Mouse (Mus musculus) kidney, postnatal 4 days (tissue): ENCODE measurements around the gene Tcte1.
A peak's percentile ranks its signal among the peaks of the same experiment; 100 is the strongest.

Experiments
- DNase-seq, 2 experiments: peaks; one replicate each; pipeline ENCODE4 v3.0.0; 2021; ENCODE audit warnings: mixed read lengths in 2 of 2

The Tcte1 gene

DNA sequence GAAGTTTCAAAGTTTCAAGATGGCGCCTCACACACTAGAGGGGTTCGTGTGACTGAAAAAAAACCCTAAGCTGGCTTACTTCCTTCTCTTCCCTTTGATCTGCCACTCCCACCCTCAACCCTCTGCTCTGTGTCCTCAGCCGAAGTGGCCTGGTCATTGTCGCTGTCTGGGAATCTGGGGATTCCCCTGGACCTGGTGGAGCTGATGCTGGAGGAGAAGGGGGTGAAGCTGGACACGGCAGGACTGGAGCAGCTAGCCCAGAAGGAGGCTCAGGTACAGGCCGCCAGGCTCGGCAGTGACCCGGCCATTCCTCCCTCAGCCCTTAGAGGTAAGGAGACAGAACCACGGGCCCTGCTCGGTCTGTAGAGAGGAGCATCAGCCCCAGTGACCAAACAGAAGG is 7.4 kb upstream of the Tcte1 start:
- no peak for DNase-seq

DNA sequence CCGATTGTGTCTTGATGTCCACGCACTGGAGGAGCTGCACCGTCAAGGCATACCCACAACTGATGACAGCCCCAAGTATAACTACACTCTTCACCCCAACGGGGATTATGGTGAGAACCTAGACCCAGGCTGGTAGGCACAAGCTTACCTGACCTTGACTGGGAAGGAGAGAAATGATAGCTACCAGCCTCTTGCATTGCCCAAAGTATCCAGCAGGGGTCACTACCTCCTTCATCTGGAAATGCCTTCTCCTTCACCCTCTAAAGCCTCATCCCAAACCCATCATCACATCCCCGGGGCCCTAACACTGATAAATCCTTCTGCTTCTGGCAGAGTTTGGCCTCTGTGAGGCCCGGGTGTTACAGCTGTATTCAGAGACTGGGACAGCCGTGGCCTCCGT is 6.7 kb upstream of the Tcte1 start:
- peak; percentile 86 to 87 for DNase-seq

DNA sequence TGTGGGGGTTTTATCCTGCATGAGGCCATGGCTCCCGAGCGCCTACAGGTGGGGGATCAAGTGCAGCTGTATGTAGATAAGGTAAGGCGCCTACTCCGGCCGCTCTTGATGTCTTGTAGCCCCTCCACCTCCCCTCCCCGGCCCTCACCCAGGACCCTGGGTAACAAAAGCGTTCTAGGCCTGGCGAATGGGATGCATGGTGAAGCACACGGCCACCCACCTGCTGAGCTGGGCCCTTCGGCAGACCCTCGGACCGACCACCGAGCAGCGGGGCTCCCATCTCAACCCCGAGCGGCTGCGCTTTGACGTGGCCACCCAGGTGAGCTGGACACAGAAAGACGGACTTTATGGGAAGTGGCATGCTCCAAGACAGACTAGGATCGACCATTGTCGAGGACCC is 6.1 kb upstream of the Tcte1 start:
- DNase-seq: no peak

DNA sequence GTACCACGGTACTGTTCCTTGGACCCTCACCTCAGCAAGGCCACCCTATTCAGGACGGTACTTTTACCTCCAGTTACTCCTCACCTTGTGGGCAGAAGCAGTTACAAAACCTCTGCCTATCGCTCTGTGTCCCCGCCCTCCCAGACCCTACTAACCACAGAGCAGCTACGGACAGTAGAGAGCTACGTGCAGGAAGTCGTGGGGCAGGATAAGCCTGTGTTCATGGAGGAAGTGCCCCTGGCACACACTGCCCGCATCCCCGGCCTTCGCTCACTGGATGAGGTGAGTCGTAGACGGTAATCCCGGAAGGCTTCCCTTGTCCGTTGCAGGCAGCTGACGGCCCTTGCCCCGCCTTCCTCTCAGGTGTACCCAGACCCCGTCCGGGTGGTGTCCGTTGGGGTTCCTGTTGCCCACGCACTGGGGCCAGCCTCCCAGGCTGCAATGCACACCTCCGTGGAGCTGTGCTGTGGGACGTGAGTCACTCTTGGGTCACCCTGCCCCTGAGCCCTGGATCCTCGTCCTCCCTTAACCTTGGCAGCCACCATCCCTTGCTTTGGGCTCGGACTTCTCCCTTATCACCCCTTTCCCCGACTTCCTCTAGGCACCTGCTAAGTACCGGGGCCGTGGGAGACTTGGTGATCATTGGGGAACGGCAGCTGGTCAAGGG is 5.6 kb upstream of the Tcte1 start:
- DNase-seq: no peak

DNA sequence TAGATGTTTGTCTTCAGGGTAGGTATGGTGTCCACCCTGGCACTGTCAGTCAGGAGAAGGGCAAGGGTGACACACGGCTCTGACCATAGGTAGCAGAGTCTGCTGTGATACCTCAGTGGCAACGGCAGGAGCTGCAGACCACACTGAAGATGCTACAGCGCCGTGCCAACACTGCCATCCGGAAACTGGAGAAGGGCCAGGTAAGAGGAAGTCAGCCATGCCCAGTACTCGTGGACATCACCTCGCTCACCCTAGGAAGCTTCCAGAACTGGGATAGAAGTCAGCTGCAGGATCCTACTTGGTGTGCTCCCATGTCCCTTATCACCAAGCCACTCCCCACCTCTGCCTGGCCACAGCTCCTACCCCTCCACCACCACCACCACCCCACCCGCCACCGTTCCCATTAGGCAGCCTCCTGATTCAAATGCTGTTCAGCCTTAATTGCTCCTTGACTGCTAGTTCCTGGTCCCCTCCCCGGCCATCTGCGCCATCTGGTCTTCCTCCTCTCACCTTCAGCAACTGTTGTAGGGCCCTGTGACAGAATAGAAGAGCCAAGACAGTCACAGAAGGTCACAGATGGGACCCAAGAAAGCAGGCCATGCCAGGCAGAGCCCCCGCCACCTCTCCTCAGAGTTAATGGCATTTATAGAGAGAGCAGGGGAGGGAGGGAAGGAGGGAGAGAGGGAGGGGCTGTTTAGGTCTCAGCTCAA is 4.3 kb upstream of the Tcte1 start:
- no peak for DNase-seq

DNA sequence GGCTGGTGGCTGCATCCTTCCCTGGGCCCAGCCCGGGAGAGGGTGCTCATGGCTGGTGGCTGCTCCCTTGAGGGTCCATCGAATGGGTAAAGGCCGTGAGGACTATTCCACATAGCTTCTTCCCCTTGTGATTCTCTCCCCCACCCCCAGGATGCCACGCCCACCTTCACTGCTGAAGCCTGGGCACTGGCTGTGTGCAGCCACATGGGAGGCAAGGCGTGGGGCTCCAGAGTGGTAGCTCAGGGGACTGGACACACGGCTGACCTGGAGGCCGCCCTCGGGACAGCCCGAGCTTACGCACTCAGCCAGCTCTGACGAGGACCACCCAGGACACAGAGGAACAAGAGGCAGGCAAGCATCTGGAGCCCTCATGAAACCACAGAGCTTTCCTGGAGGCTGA is 3.1 kb upstream of the Tcte1 start:
- DNase-seq: no peak

DNA sequence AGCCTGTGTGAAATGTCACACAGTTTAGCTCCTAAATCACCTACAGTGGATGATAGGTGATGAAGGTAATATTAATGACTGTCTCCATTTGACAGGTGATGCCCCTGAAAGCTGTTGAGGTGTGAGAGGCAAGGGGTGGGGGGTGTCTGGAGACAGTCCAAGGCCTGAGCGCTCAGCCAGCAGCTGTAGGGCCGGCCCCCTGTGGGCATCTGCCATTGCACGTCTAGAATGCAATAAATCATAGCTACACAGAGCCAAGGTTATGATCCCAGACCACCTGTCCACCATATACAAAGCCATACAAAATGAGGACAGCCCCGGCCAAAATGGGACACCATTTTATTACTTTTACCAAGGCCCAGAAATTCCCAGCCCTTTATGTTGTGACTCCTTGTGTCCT is 1.7 kb downstream of the Tcte1 start:
- DNase-seq: no peak

DNA sequence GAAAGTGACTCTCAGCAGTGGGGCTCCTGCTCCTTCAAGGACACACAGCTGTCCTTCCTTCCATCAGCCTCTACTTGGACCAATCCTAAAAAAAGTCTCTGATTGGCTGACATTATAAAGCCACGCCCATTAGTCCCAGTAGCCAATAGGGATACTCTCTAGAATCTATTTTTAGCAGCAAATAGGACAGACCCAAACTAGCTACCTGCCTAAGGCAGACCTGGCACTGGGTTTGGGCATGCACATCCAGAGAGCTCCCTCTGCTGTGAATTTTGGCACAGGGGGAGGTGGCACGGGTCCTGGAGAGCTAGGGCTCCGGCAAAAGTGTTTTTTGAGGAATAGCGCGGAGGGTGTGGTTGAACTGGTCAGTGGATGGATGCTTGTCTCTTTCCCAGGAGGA is 3.3 kb downstream of the Tcte1 start:
- DNase-seq: no peak

DNA sequence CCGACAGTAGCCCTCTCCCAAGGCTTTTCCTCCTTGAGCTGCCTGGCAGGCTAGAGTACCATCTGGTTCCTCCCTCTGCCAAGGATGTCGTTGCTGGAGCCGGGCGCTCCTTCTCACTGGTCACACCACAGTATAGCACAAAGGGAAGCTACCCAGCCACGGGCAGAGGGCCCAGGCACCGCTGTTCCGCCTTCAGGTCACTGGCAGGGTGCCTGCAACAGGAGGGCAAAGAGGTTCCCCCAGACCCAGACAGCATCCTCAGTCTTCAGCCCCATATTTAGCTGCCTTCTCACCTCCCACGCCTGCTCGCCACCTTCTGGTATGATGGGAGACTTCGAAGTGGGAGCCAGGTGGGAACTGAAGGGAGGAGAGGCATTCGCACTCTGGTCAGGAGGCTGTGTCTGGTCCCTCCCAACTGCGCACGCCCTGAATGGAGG is 7.1 kb downstream of the Tcte1 start:
- no peak for DNase-seq

DNA sequence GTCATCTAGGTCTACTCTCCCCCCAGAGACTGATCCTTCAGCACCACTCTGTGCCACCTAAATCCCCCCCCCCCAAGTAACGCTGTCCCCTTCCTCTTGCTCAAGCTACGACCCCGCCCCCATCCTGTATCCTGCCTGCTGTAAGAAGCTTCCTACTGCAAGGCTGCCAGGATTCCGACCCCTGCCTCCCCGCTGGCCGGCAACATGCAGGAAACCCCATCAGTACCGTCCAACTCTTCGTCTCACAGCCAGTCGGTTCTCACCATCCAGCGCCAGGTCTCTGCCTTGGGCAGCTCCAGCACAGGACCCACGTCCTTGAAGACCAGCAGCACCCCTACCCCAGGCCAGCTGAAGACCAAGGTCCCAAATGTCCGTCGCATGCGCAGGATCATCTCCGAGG is 9.7 kb downstream of the Tcte1 start:
- DNase-seq: no peak

DNA sequence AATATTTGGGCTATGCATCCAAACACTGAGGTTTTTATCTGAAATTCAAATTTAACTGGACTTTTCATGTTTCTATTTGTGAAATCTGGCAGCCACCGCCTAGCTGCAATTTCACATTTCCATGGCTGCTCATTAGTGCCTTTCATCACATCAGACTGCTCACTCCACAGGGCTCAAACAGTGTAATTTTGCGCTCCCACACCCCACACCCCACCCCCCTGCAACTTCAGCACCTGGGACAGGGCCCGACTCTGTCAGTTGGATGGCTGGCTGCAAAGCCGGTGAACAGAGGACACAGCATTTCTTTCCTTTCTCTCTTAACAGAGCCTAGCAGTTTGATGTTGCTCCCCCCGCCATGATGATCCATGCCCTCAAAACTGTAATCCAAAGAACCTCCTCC is 13.0 kb downstream of the Tcte1 start:
- peak; percentile 76 to 80 for DNase-seq

DNA sequence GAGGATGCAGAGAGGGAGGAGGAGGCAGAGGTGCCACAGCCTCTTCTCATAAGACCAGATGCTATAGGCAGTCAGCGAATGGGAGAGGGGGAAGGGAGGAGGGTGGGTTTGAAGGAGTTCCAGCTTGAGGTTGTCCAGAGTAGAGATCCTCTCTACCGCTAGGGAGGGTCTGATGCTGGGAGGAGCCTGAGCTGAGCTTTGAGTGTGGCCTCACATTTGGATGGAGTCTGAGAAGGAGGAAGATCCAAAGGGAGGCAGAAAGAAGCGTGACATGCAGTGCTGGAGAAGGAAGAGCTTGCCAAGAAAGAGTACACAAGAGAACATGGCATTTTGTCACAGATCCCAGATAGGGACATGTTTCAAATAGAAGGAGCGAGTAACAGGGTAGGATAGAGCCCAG is 15.2 kb downstream of the Tcte1 start:
- DNase-seq: no peak

DNA sequence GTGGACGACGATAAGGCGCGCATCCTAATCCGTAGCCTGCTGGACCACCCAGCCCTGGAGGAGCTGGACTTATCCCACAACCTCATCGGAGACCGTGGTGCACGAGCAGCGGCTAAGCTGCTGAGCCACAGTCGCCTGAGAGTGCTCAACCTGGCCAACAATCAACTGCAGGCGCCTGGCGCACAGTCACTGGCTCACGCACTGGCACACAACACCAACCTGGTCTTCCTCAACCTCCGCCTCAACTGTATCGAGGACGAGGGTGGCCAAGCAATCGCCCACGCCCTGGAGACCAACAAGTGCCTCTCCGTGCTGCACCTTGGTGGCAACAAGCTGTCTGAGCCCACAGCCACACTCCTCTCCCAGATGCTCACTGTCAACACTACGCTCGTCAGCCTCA is 16.4 kb downstream of the Tcte1 start:
- DNase-seq: no peak

DNA sequence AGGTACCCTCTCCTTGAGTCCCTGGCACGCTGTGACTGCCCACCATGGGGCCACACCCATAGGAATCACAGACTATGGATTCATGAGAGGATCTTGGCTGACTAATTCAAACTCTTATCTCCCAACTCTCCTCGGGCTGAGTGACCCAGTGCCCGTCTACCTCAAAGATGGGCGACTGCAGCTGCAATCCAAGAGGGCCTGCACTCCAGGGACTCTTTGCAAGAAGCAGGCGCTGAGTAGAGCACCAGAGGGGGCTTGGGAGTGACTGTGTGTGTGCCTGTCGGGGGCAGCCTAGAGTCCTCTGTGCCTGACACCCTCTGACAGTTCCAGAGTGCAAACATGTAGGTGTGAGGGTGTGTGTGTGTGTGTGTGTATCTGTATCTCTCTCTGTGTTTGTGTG is 18.9 kb downstream of the Tcte1 start:
- DNase-seq: no peak

DNA sequence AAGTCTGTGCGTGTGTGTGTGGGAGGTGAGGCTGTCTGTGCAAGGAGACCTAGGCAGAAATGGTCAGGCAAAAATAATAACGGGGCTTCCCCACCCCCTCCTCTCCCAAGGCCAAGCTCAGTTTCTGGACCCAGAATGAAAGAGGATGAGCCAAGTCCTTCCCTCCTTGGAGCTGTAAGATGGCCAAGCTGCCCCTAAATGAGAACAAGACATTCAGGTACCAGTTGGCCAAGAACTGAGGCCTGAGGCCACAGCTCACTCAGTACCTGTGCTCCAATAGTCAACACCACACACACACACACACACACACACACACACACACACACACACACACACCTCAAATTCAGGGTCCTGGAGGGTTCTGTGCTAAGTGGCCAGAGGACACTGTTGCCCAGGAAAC is 19.5 kb downstream of the Tcte1 start:
- no peak for DNase-seq

DNA sequence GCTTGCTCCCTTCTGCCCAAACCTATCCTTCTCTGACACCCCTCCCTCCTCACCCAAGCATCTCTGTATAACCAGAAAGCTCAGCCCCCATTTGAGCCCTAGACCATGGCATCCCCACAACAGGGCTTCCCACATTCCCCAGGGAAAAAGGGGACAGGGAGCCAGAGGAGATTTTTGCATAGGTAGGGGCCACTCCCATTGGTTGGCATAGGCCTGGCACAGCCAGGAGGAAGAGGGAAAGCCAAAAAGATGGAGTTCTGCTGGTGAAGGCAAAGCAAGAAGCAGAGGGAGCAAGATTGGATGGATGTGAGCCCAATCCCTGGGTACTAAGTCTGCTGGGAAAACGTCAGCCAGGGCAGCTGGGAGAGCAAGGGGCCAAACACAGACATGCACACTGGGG is 19.9 kb downstream of the Tcte1 start:
- no peak for DNase-seq

DNA sequence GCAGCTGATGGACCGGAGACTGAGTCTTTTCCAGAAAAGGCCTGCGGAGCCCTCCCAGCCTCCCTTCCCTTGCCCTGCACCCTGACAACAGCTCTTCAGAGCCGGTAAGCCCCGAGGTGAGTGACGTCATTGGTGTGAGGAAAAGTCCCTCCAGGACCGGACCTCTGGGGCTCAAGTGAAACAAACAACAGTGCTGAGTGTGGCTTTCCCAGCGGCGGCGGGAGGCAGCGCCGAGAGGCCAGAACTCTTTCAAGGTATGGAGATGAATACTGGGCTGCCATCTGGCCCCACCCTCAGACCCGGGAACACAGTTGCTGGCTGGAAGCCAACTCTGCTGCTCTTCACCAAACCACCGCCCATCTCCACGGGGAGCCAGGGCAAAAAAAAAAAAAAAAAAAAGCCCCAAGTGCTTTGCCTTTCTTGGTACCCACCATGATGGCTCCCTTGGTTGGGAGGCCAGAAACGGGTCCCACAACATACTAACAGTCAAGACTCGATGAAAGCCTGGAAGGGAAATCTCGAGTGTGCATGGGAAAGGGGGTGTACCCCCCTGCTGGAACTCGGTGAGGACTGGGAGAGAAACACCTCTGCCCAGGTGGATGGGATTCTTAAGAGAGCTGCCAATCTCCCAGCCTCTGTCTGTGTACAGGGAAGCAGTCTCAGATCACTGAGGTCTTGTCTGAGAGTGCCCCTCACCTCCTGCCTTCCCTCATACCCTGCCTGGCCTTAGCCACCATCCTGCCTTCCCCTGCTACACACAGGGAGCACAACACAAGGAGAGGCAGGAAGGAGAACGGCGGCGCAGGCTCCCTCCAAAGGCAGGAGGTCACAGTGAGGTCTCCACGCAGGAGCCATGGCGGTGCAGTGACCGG is 21.0 kb downstream of the Tcte1 start:
- no peak for DNase-seq

DNA sequence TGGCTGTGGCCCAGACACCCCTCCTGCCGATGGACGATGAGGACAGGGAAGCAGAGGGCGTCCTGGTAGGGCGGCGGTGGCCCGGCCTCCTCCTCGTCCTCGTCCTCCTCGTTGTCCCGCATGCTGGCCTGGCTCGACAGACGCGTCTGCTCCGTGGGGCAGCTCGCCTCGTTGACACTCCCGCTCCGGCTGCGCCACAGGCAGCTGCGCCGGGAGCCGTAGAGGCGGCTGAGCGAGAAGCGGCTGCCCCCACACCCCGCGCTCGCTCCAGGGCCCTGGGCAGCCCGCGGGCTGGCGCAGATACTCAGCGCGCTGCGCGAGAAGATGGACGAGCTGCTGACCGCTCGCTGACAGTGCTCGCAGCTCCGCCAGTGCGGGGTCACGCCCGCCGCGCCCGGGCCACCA is 21.6 kb downstream of the Tcte1 start:
- DNase-seq: peak in 1 of 2 experiments; percentile 39

DNA sequence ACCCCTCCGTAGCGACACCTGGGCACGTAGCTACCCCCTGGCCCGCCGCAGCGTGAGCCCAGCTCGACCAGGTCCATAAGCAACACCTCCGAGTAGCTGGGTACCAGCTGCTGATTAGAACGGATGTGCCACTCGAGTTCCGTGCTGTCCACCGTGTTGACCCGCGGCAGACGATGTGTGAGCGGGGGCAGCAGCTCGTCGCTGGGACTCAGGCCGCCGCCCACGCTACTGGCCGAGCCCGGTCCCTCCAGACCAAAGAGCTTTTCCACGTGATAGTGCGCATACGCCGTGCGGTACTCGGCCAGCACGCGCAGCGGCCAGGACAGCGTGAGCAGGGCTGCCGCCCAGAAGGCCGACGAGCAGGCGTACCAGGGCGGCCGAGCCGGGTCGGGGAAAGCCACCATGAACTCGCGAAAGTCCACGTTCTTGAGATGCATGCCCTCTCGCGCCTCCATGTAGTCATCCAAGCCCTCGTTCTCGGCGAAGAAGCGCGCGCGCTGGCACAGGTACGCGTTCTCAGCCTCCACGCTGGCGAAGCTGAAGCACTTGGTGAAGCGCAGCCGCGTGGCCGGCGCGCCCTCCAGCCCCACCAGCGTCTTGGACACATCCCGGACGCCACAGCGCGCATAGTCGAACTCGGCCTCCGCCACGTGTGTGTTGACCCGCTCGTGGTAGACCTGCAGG is 22.2 kb downstream of the Tcte1 start:
- DNase-seq: peak in 1 of 2 experiments; percentile 46

DNA sequence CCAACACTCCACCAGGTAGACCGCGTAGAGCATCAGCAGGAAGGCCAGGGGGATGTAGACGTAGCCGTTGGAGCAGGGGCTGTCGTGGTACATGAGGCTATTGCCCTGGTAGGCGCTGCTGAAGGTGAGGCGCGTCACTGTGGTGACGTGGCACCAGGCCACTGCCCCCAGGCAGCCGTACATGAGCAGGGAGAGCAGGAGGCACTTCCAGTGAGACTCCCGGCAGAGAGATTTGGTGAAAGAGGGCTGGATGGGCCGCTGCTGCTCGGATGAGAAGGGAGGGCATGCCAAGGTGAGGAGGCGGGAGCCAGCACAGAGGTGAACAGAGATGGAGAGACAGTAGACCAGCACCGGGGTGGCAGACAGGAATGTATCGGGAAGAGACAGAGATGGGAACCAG is 23.7 kb downstream of the Tcte1 start:
- no peak for DNase-seq

DNA sequence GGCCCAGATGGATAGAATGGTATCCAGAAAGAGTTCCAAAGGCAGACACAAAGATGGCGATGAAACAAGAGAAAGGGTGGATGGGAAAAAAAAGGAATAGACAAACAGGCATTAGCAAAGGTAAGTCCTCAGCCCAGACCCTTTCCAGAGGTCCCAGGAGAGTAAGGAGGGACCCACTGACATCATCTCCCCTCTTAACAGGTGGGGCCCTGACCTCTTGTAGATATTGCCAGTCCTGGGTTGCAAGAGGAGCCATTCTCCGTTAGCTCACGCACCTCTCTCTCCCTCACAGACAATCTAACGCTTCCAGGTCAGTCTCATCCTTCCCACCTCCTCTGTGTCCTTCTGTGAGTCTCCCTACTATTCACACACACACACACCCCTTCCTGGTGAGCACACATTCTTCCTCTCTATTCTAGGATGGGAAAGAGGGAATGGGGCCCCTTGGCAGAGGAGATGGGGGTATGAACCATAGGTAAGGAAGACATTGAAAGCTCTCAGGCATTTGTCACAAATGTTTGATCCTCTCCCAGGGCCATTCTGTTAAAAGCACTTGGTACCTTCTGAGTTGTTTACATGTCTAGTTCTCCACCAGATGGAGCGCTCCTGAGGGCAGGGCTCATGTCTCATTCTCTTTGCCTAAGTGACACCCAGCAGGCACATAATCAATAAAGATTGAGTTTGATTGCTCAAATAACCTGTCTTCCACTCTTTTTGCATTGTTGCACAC is 24.4 kb downstream of the Tcte1 start:
- no peak for DNase-seq
